Mouse (Mus musculus) hindbrain, embryonic 11.5 days (tissue): ENCODE data around the gene Cmtm7. TPM values are rescaled to one million over a fixed set of nuclear protein-coding genes. Genes with fewer than 3 reads are reported as not detected.
"Not testable (repeated sequence)": the region's sequence is repeated elsewhere in the genome, so short reads cannot be mapped to it uniquely, and the experiment has no call there.

Source experiments
- ATAC-seq: fragments of 200-750 bp; cut with Nextera tagmentation; 2 replicates; pipeline ENCODE4 v1.8.0; 2017; ENCODE audit warnings: mild to moderate bottlenecking, moderate TSS enrichment, moderate library complexity; ENCODE audit not compliant: low FRiP score
- DNase-seq: peaks from one replicate; pipeline ENCODE4 v3.0.0-alpha.2; 2015; ENCODE audit warnings: low spot score
- H3K27ac ChIP-seq: fragments of 300-500 bp; sonication (generic); 2 replicates; pipeline ENCODE4 v1.5.1; 2014; ENCODE audit warnings: mild to moderate bottlenecking, low read depth, low read length
- H3K27me3 ChIP-seq: fragments of 300-500 bp; sonication (generic); 2 replicates; pipeline ENCODE4 v1.6.1; 2014; ENCODE audit warnings: mild to moderate bottlenecking, low read length, moderate library complexity, mixed read lengths; ENCODE audit not compliant: control insufficient read depth, insufficient read depth
- H3K36me3 ChIP-seq: fragments of 300-500 bp; sonication (generic); 2 replicates; pipeline ENCODE4 v1.6.1; 2014; ENCODE audit warnings: mild to moderate bottlenecking, low read length, moderate library complexity, mixed read lengths; ENCODE audit not compliant: control insufficient read depth, insufficient read depth
- H3K4me1 ChIP-seq: fragments of 300-500 bp; sonication (generic); replicated peaks from 2 replicates; pipeline ENCODE4 v1.6.1; 2014; ENCODE audit warnings: low read length, mixed read lengths; ENCODE audit not compliant: control insufficient read depth, insufficient read depth
- H3K4me2 ChIP-seq: fragments of 300-500 bp; sonication (generic); replicated peaks from 2 replicates; pipeline ENCODE4 v1.6.1; 2014; ENCODE audit warnings: mild to moderate bottlenecking, low read depth, low read length
- H3K4me3 ChIP-seq: fragments of 300-500 bp; sonication (generic); 2 replicates; pipeline ENCODE4 v1.5.1; 2014; ENCODE audit warnings: low read depth, low read length
- H3K9ac ChIP-seq: fragments of 300-500 bp; sonication (generic); 2 replicates; pipeline ENCODE4 v1.6.1; 2014; ENCODE audit warnings: low read depth, low read length
- H3K9me3 ChIP-seq: fragments of 300-500 bp; sonication (generic); 2 replicates; pipeline ENCODE4 v1.6.1; 2016; ENCODE audit warnings: low read length; ENCODE audit not compliant: control insufficient read depth
- WGBS: fragments of 180-500 bp; shearing (Covaris S2); extraction: QIAGEN DNeasy Blood & Tissue Kit; methylation state at CpG from one replicate; pipeline ENCODE4 v1.1.7; 2014; 5-methylcytosine and 5-hydroxymethylcytosine counted together
- polyA plus RNA-seq: library from polyadenylated mRNA; unstranded; fragments of >200 nt; fragmentation: Nextera tagmentation; extraction: Ambion mirVana; gene quantifications from 2 replicates; pipeline ENCODE4 v1.2.1, GENCODE M21; 2014

The Cmtm7 gene
- polyA plus RNA-seq, 1 experiment from 2014 or later: 77.8 TPM

GRCm38 (mm10) chr9:114731871-114732682 is 49.6 kb downstream of the Cmtm7 start:
- Histone ChIP-seq H3K27ac (no peak overlapping the region; the same call in 1 of the 2 replicates), H3K4me1 (peaks cover 7% of the 10 kb centered on the region), H3K9ac (peak overlapping the region; percentile 74), H3K36me3 (no peaks in the 10 kb centered on the region), H3K9me3 (no peaks in the 10 kb centered on the region), H3K27me3 (no peaks in the 10 kb centered on the region), H3K4me2 (peak overlapping the region; percentile 74), H3K4me3 (peak overlapping the region; percentile 58)
- no peak for DNase-seq
- no peak for ATAC-seq
- 75% methylated on average over 12 of the region's 12 CpGs for WGBS

- peak within 1 kb of the TSS; percentile 74 for H3K9ac ChIP-seq
- ATAC-seq (peak; percentile 93), DNase-seq (peak; percentile 97)
- peak within 1 kb of the TSS; percentile 47 for H3K27ac ChIP-seq
- peaks cover 7% of the 10 kb centered on the region for H3K4me1 ChIP-seq
- under 1% methylated on average over 50 of the region's 53 CpGs for whole genome bisulfite sequencing
- no peaks in the 10 kb centered on the region for H3K9me3 ChIP-seq
- peak within 1 kb of the TSS; percentile 74 for H3K4me2 ChIP-seq
- H3K4me3 ChIP-seq: peak within 1 kb of the TSS; percentile 58
- H3K36me3 ChIP-seq: no peaks in the 10 kb centered on the region
- no peaks in the 10 kb centered on the region for H3K27me3 ChIP-seq
Observed at GRCm38 (mm10) chr9:114731011-114731755, 50.5 kb downstream of the Cmtm7 start, which contains the start of gene Cmtm6. Gene Cmtm6, plus strand, starts transcription at chr9:114731116.

DNA sequence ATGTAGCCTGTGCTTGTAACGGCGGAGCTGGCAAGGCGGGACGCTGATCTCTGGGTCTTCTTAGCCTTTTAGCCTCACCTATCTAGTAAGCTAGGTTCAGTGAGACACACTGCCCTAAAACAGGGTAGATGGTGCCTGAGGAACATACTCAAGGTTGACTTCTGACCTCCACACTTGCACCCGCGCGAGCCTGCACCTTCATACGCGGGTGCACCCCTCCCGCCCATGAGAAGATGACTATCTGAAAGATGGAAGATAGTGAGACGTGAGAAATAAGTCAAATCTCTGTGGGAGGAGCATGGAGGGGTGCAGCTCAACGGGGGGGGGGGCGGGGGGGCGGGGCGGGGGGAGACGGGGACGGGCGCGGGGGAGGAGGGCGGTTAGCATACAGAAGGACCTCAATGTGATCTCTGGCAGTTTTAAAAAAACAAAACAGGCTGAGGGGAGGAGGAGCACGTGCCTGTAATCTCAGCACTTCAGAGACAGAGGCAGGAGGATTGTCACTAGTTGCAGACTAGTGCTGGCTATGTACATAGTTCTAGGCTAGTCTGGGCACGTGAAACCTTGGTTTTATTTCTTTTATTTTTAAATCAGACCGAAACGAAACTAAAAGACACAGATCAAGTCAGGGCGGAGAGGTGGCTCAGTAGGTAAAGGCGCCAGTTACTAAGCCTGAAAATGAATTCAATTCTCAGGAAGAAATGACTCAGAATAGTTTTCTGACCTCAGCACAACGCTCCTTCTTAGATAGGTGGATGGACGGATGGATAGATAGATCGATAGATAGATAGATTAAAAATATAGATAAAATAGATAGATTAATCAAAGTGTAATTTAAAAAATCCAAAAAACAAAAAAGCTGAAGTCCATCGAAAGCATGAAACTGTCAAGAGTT is 51.5 kb downstream of the Cmtm7 start:
- Histone ChIP-seq H3K9ac (no peak overlapping the region), H3K9me3 (no peaks in the 10 kb centered on the region), H3K4me2 (no peak overlapping the region), H3K27me3 (no peaks in the 10 kb centered on the region), H3K36me3 (0 out of 2 replicates have a peak, but pooled peaks cover 3% of the 10 kb centered on the region), H3K27ac (no peak overlapping the region), H3K4me3 (0 out of 2 replicates have a peak overlapping the region, but pooled peaks have one; percentile 6), H3K4me1 (peaks cover 7% of the 10 kb centered on the region)
- no peak for DNase-seq
- 45% methylated on average over 22 of the region's 30 CpGs for whole genome bisulfite sequencing
- ATAC-seq: peak; percentile 12; the same call in 1 of the 2 replicates

DNA sequence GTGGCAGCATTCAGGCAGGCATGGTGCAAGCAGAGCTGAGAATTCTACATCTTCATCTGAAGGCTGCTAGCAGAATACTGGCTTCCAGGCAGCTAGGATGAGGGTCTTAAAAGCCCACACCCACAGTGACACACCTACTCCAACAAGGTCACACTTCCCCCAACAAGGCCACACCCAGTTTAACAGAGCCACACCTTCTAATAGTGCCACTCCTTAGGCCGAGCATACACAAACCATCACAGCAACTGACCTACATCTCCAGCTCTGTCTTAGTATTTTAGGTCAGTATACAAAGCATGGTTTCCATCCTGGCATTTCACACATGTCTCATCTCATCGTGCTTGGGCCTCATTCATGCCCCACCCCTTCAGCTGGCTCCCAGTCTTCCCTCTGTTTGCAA is 53.2 kb downstream of the Cmtm7 start:
- ATAC-seq, H3K4me2 ChIP-seq, H3K27me3 ChIP-seq, H3K27ac ChIP-seq, H3K4me1 ChIP-seq, H3K9me3 ChIP-seq, H3K4me3 ChIP-seq, H3K9ac ChIP-seq, DNase-seq, H3K36me3 ChIP-seq: not testable (repeated sequence)
- WGBS: 51% methylated on average over 2 of the region's 2 CpGs

DNA sequence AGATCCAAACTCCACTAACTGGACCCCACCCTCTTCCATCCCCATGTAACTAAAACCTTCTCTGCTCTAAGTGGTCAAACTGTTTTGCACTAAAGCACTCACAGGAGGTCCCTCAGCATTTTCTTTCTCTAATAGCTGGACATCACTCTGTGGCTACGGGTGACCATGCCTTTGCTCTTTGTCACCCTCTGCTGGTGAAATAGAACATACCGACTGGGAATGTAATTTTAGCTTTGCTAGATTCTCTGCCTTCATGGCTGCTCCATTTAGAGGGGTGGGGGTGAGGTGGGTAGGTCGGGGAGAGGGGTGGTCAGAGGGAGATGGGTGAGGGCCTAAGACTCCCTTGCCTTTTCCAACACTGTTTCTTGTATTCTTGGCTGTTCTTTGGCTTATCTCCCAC is 54.3 kb downstream of the Cmtm7 start:
- H3K4me3 ChIP-seq: no peak overlapping the region
- H3K4me2 ChIP-seq: no peak overlapping the region
- DNase-seq: peak; percentile 75
- 5% methylated on average over 3 of the region's 3 CpGs for WGBS
- H3K27ac ChIP-seq: no peak overlapping the region
- H3K4me1 ChIP-seq: peaks cover 5% of the 10 kb centered on the region
- peaks cover 6% of the 10 kb centered on the region; the same call in 1 of the 2 replicates for H3K36me3 ChIP-seq
- no peaks in the 10 kb centered on the region for H3K27me3 ChIP-seq
- no peak for ATAC-seq
- no peak overlapping the region for H3K9ac ChIP-seq
- no peaks in the 10 kb centered on the region for H3K9me3 ChIP-seq

DNA sequence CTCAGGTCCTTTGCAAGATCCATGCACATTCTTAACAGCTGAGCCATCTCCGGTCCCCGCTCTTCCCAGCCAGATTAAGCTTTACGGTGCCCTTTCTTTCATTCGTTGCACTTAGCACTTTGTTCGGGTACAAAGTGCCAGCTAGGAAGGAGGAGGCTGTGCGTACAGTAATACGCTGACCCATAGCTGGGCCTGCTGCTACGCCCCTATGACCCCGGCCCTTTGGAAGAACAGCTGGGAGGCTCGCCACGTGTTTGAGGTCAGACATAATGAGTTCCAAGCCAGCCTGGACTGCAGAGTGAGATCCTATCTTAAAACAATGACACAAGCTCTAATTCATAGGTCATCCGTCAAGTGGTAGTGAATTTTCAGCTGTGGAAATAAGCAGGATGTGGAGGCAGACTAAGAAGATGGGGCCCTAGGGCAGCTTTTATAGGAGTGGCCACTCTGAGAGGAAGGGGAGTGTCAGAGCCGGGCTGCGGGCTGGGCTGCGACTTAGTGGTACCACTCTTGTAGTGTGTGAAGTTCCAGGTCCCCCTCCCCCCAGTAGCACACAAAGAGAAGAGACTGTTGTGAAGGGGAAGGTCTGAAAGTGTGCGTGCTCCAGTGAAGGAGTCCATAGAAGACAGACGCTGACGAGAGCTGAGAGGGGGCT is 64.9 kb downstream of the Cmtm7 start:
- Histone ChIP-seq H3K27ac (no peak overlapping the region), H3K9me3 (no peaks in the 10 kb centered on the region), H3K4me3 (no peak overlapping the region), H3K4me2 (no peak overlapping the region), H3K9ac (no peak overlapping the region), H3K36me3 (peaks cover 20% of the 10 kb centered on the region), H3K4me1 (no peaks in the 10 kb centered on the region), H3K27me3 (no peaks in the 10 kb centered on the region)
- DNase-seq (no peak), ATAC-seq (no peak)
- 81% methylated on average over 18 of the region's 18 CpGs for WGBS

DNA sequence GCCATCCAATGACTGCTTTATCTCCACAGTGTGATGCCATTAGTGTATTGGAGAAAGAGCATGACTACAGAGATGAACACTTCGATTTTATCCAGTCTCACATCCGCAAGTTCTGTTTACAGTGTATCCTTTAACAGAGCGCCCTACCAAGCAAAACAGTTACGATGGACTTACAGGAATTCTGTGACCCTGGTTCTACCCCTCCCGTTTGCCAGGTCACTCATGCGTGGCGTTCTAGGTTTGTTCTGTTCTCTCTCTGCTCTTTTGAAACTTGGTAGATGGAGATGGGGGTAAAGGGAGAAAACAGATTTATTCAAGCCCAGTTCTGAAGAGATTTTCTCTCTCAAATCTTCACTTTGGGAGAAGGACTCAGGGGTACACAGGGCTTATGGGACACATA is 68.2 kb downstream of the Cmtm7 start:
- Histone ChIP-seq H3K27me3 (no peaks in the 10 kb centered on the region), H3K4me1 (no peaks in the 10 kb centered on the region), H3K4me3 (no peak overlapping the region), H3K27ac (no peak overlapping the region), H3K4me2 (no peak overlapping the region), H3K9ac (no peak overlapping the region), H3K9me3 (no peaks in the 10 kb centered on the region), H3K36me3 (peaks cover 21% of the 10 kb centered on the region)
- 96% methylated on average over 7 of the region's 7 CpGs for WGBS
- DNase-seq: no peak
- no peak for ATAC-seq

- Histone ChIP-seq H3K9ac (no peak overlapping the region), H3K27me3 (no peaks in the 10 kb centered on the region), H3K36me3 (peaks cover 15% of the 10 kb centered on the region), H3K27ac (no peak overlapping the region), H3K4me3 (no peak overlapping the region), H3K9me3 (no peaks in the 10 kb centered on the region), H3K4me2 (no peak overlapping the region), H3K4me1 (no peaks in the 10 kb centered on the region)
- WGBS: 85% methylated on average over 7 of the region's 7 CpGs
- ATAC-seq (no peak), DNase-seq (peak; percentile 19)
Observed at GRCm38 (mm10) chr9:114710345-114710744, 71.3 kb downstream of the Cmtm7 start.
